Mouse (Mus musculus) forebrain, embryonic 15.5 days (tissue): ENCODE measurements around the gene H1foo. TPM values are rescaled to one million over a fixed set of nuclear protein-coding genes. Genes with fewer than 3 reads are reported as not detected.

ENCODE experiments used
- ATAC-seq: fragments of 200-750 bp; cut with Nextera tagmentation; replicated peaks from 2 replicates; pipeline ENCODE4 v1.8.0; 2017; ENCODE audit warnings: mild to moderate bottlenecking, moderate TSS enrichment, moderate library complexity
- H3K27ac ChIP-seq: fragments of 300-500 bp; sonication (generic); replicated peaks from 2 replicates; pipeline ENCODE4 v1.5.1; 2015; ENCODE audit warnings: mild to moderate bottlenecking, inconsistent platforms
- H3K27me3 ChIP-seq: fragments of 300-500 bp; sonication (generic); 2 replicates; pipeline ENCODE4 v1.6.1; 2015; ENCODE audit warnings: inconsistent platforms
- H3K36me3 ChIP-seq: fragments of 300-500 bp; sonication (generic); 2 replicates; pipeline ENCODE4 v1.6.1; 2015; ENCODE audit warnings: mild to moderate bottlenecking, inconsistent platforms
- H3K4me1 ChIP-seq: fragments of 300-500 bp; sonication (generic); 2 replicates; pipeline ENCODE4 v1.6.1; 2015; ENCODE audit warnings: inconsistent platforms
- H3K4me2 ChIP-seq: fragments of 300-500 bp; sonication (generic); replicated peaks from 2 replicates; pipeline ENCODE4 v1.6.1; 2015; ENCODE audit warnings: mild to moderate bottlenecking, inconsistent platforms
- H3K4me3 ChIP-seq: fragments of 300-500 bp; sonication (generic); 2 replicates; pipeline ENCODE4 v1.5.1; 2015; ENCODE audit warnings: mild to moderate bottlenecking, inconsistent platforms
- H3K9ac ChIP-seq: fragments of 300-500 bp; sonication (generic); replicated peaks from 2 replicates; pipeline ENCODE4 v1.6.1; 2015; ENCODE audit warnings: mild to moderate bottlenecking, inconsistent platforms
- H3K9me3 ChIP-seq: fragments of 300-500 bp; sonication (generic); 2 replicates; pipeline ENCODE4 v1.6.1; 2016; ENCODE audit warnings: inconsistent platforms
- WGBS: fragments of 180-500 bp; shearing (Covaris S2); methylation state at CpG from one replicate; pipeline ENCODE4 v1.1.7; 2015; ENCODE audit warnings: mixed read lengths; 5-methylcytosine and 5-hydroxymethylcytosine counted together
- polyA plus RNA-seq: library from polyadenylated mRNA; unstranded; fragments of >200 nt; fragmentation: Nextera tagmentation; extraction: Ambion mirVana; gene quantifications from 2 replicates; pipeline ENCODE4 v1.2.1, GENCODE M21; 2015

The H1foo gene
- polyA plus RNA-seq, 1 experiment from 2014 or later: not detected

- H3K9me3 ChIP-seq: no peaks in the 10 kb centered on the region
- peaks cover 29% of the 10 kb centered on the region for H3K4me1 ChIP-seq
- H3K36me3 ChIP-seq: no peaks in the 10 kb centered on the region
- no peak overlapping the region for H3K9ac ChIP-seq
- WGBS: 68% methylated on average over 8 of the region's 8 CpGs
- no peak overlapping the region for H3K4me2 ChIP-seq
- no peak for ATAC-seq
- no peak overlapping the region for H3K4me3 ChIP-seq
- H3K27ac ChIP-seq: peak overlapping the region; percentile 55
- no peaks in the 10 kb centered on the region for H3K27me3 ChIP-seq
These were observed 34.8 kb upstream of the H1foo start for GRCm38 (mm10) chr6:115909940-115910339.

DNA sequence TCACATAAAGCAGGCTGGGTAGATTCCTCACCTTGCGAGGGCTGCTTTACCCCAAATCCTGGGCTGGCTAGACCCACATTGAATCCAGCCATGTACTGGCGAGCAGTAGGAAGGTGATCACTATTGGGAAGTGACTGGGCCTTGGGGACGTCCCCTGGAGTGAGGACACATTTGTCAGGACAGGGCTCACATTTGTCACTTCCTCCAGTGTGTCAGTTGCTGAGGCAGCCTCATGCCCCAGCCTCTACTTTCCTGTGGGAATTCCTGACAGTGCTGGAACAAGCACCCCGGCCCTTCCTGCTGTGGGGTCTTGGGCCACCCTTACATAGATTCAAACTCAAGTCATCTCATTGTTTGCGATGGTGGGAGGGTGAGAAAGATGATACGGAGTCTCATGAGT is 33.0 kb upstream of the H1foo start:
- Histone ChIP-seq H3K4me1 (peaks cover 48% of the 10 kb centered on the region), H3K27ac (peak overlapping the region; percentile 84), H3K9ac (no peak overlapping the region), H3K36me3 (no peaks in the 10 kb centered on the region), H3K4me2 (no peak overlapping the region), H3K9me3 (no peaks in the 10 kb centered on the region), H3K27me3 (no peaks in the 10 kb centered on the region), H3K4me3 (no peak overlapping the region)
- ATAC-seq: no peak
- 87% methylated on average over 6 of the region's 6 CpGs for WGBS

GRCm38 (mm10) chr6:115913482-115913881 is 31.3 kb upstream of the H1foo start:
- peak overlapping the region; percentile 84 for H3K27ac ChIP-seq

DNA sequence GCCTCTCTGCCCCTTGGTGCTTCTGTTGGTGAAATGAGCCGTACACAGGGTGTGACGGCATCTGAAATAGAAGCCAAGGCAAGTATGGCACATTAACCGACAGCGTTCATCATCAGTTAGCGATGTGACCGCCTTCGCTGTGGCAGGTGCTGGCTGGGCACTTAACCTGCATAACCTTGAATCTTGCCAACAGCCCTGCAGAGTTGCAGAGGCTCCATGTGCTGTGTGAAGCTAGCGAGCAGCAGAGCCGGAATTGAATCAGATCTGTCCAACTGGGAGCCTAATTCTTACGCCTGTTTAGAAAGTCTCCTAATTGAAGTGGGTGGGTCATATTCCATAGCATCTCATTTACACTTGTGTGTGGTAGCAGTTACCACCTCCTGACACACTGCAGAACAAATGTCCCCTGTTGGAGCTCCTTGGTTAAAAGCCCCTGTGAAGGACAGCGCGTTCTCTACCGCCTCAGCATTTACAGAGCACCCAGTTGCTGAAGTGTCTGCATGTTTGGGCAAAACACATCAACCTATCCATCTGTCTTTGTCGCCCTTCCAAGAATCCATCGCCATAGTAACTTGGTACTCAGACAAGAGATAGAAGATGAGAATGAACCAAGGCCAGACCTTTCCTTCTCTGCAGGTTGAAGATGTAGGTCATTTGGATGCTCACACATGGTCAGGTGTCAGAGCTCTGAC is 30.1 kb upstream of the H1foo start:
- Histone ChIP-seq H3K9ac (no peak overlapping the region; the same call in 1 of the 2 replicates), H3K27ac (peak overlapping the region; percentile 84), H3K9me3 (no peaks in the 10 kb centered on the region), H3K4me3 (no peak overlapping the region), H3K36me3 (no peaks in the 10 kb centered on the region), H3K4me1 (peaks cover 50% of the 10 kb centered on the region), H3K27me3 (no peaks in the 10 kb centered on the region), H3K4me2 (peak overlapping the region; percentile 13)
- ATAC-seq: peak; percentile 80
- 43% methylated on average over 15 of the region's 15 CpGs for WGBS

More at GRCm38 (mm10) chr6:115913482-115913881, 31.3 kb upstream of the H1foo start:
- H3K9ac ChIP-seq: no peak overlapping the region
- no peak overlapping the region for H3K4me2 ChIP-seq
- no peaks in the 10 kb centered on the region for H3K9me3 ChIP-seq
- H3K27me3 ChIP-seq: no peaks in the 10 kb centered on the region
- H3K4me1 ChIP-seq: peaks cover 50% of the 10 kb centered on the region
- H3K4me3 ChIP-seq: no peak overlapping the region
- H3K36me3 ChIP-seq: no peaks in the 10 kb centered on the region
- peak; percentile 39 for ATAC-seq
- WGBS: 52% methylated on average over 10 of the region's 10 CpGs

DNA sequence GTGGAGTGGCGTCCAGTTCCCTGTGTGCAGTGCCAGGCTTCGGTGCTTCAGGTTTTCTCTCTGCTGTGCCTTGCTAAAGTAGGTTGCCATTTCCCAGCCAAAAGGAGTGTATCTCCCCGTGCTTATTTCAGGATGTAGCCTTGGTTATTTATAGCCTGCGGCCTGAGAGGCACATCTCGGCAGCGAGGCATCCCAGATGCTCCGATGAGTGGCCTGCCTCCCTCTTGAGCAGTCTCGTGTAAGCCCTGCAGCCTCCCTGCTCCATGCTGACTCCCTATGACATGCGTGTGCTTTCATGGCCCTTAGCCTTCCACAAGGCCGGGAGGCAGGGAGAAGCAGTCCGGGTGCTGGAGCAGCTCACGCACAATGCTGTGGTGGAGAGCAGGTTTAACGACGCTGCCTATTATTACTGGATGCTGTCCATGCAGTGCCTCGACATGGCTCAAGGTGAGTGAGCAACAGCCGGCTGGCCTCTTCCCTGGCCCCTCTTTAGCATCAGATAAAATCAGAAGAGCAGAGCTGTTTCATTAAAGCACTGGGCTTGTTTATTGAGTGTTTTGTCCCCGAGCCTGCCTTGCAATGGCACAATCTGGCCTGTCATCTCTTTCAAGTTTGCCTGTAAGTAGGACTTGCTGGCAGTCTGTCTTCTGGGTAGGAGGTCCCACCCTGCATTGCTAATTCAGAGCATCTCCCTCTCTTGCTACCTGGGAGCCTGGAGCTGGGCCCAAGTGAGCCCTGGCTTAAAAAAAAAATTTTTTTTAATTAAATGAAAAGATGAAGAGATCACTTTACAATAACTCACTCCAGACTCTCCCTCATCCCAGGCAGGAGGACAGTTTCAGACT is 28.9 kb upstream of the H1foo start:
- Histone ChIP-seq H3K27me3 (no peaks in the 10 kb centered on the region), H3K9me3 (no peaks in the 10 kb centered on the region), H3K27ac (peak overlapping the region; percentile 84), H3K9ac (0 out of 2 replicates have a peak overlapping the region, but pooled peaks have one; percentile 2), H3K36me3 (no peaks in the 10 kb centered on the region), H3K4me3 (no peak overlapping the region), H3K4me1 (peaks cover 50% of the 10 kb centered on the region), H3K4me2 (no peak overlapping the region)
- WGBS: 66% methylated on average over 17 of the region's 17 CpGs
- ATAC-seq: no peak

GRCm38 (mm10) chr6:115916611-115917010 is 28.1 kb upstream of the H1foo start:
- H3K9ac ChIP-seq: no peak overlapping the region
- peaks cover 50% of the 10 kb centered on the region for H3K4me1 ChIP-seq
- ATAC-seq: no peak
- no peak overlapping the region for H3K4me3 ChIP-seq
- H3K9me3 ChIP-seq: no peaks in the 10 kb centered on the region
- peak overlapping the region; percentile 84; the same call in 1 of the 2 replicates for H3K27ac ChIP-seq
- no peaks in the 10 kb centered on the region for H3K36me3 ChIP-seq
- H3K27me3 ChIP-seq: no peaks in the 10 kb centered on the region
- 85% methylated on average over 5 of the region's 5 CpGs for WGBS
- no peak overlapping the region for H3K4me2 ChIP-seq

- ATAC-seq: no peak
- Histone ChIP-seq H3K4me2 (no peak overlapping the region), H3K9me3 (no peaks in the 10 kb centered on the region), H3K4me3 (no peak overlapping the region), H3K4me1 (peaks cover 34% of the 10 kb centered on the region), H3K9ac (no peak overlapping the region), H3K36me3 (no peaks in the 10 kb centered on the region), H3K27me3 (no peaks in the 10 kb centered on the region), H3K27ac (no peak overlapping the region)
- 93% methylated on average over 1 of the region's 1 CpGs for WGBS
These were observed 26.1 kb upstream of the H1foo start for GRCm38 (mm10) chr6:115918615-115919014.

DNA sequence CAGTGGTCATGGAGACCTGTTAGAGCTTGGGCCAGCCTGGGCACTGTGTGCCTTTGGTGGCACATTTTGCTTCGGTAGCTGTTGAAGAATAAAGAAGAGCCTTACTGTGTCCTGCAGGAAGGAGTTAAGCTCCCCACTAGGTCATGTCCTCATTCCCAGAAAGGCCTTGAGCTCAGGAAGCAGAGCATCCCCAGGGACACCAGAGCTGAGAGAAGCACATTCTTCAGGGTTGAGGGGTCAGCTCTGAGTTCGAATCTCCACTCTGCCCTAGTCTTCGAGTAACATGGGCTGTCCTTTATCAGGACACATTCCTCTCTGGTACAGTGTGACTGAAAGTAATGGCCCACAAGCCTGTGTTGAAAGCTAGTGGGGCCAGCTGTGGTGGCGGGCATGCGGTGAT is 24.9 kb upstream of the H1foo start:
- Histone ChIP-seq H3K4me2 (no peak overlapping the region), H3K27ac (no peak overlapping the region), H3K4me3 (no peak overlapping the region), H3K27me3 (no peaks in the 10 kb centered on the region), H3K9me3 (no peaks in the 10 kb centered on the region), H3K4me1 (peaks cover 21% of the 10 kb centered on the region), H3K36me3 (no peaks in the 10 kb centered on the region), H3K9ac (no peak overlapping the region)
- no peak for ATAC-seq
- WGBS: 87% methylated on average over 5 of the region's 5 CpGs

DNA sequence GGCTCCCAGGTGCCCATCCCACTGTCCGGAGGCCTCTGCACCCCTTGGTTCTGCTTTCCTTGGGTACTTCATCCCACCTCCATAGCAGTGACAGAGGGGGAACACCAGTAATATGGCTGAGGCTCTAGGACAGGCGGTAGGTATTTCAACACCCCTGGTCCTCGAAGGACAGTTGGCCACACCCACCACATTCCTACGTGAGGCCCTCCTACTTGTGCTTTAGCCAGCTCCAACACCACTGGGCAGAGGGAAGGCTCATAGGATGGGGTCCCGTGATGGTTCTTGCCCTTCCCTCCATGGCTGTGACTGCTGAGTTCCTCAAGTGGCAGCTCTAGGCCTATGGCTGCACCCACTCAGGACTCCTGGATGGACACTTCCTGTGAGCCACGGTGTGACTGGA is 19.9 kb upstream of the H1foo start:
- ATAC-seq: no peak
- Histone ChIP-seq H3K4me2 (no peak overlapping the region), H3K27ac (no peak overlapping the region), H3K4me1 (peaks cover 32% of the 10 kb centered on the region), H3K9me3 (no peaks in the 10 kb centered on the region), H3K9ac (no peak overlapping the region), H3K4me3 (no peak overlapping the region), H3K36me3 (no peaks in the 10 kb centered on the region), H3K27me3 (no peaks in the 10 kb centered on the region)
- WGBS: 54% methylated on average over 6 of the region's 6 CpGs

DNA sequence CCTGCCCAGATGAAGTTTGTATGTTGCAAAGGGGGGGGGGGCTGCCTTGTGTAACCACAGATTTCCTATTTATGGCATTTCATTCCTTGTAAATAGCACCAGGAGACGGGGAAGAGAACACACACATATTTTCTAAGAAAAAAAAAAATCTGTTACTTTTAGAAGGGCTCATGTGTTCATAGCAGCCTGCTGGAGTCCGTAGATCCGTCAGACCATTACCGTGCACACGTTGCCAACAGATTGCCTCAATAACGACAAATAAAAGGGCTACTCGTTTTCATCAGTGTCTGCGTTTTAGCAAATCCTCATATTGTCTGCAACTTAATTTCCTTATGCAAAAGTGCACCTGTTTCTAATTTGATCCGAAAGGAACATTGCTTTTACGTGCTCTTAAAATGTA is 18.3 kb upstream of the H1foo start:
- no peak overlapping the region for H3K9ac ChIP-seq
- H3K4me1 ChIP-seq: peaks cover 32% of the 10 kb centered on the region
- no peak overlapping the region for H3K4me2 ChIP-seq
- H3K9me3 ChIP-seq: no peaks in the 10 kb centered on the region
- H3K36me3 ChIP-seq: no peaks in the 10 kb centered on the region
- H3K27ac ChIP-seq: peak overlapping the region; percentile 88
- no peak for ATAC-seq
- WGBS: 21% methylated on average over 10 of the region's 10 CpGs
- no peaks in the 10 kb centered on the region for H3K27me3 ChIP-seq
- H3K4me3 ChIP-seq: no peak overlapping the region

- Histone ChIP-seq H3K27ac (peak overlapping the region; percentile 88), H3K36me3 (no peaks in the 10 kb centered on the region), H3K9me3 (no peaks in the 10 kb centered on the region), H3K4me1 (peaks cover 32% of the 10 kb centered on the region), H3K4me2 (no peak overlapping the region), H3K4me3 (no peak overlapping the region), H3K9ac (no peak overlapping the region), H3K27me3 (no peaks in the 10 kb centered on the region)
- ATAC-seq: peak; percentile 74
- 35% methylated on average over 10 of the region's 10 CpGs for whole genome bisulfite sequencing
These were observed 17.2 kb upstream of the H1foo start for GRCm38 (mm10) chr6:115927292-115928242.
